Mouse (Mus musculus) liver, embryonic 14.5 days (tissue): ENCODE results near the gene Gm17490.

Experiments
- CTCF ChIP-seq: IDR thresholded peaks from 2 replicates; pipeline ENCODE4 v1.5.1; 2016; ENCODE audit warnings: antibody characterized with exemption, low read depth, control low read depth
- EP300 ChIP-seq: IDR thresholded peaks from 2 replicates; pipeline ENCODE4 v1.6.1; 2016; ENCODE audit warnings: antibody characterized with exemption, low read depth

DNA sequence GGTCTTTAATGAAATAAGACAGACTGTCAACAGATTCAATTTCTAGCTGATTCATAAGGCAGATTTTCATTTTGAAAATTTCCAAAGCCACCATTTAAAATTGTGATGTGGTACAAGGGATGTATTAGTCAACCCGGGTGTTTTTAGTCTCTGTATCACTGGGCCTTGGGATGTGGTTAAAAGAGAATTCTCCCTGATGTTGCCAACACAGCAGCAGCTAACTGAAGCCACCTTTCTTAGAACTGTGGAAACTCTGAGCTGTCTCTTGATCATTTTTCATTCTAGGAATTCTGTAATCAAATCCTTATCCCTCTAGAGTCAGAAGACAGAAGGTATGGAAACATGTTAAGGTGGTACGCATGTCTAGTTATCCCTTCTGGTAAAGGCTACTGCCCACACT is 19.2 kb upstream of the Gm17490 start:
- TF ChIP-seq CTCF (no peak), EP300 (no peak)
